Mouse (Mus musculus) effector memory CD4-positive, alpha-beta T cell, adult 5 months (primary cell): Measurements from ENCODE around the gene Lysmd1. TPM values are rescaled to one million over a fixed set of nuclear protein-coding genes. Genes with fewer than 3 reads are reported as not detected.

ENCODE experiments used
- polyA plus RNA-seq: library from polyadenylated mRNA; unstranded; fragments of 100-300 nt; shearing (Covaris generic); gene quantifications from one replicate; pipeline ENCODE4 v1.2.1, GENCODE M21; 2017

Gene Lysmd1
- polyA plus RNA-seq, result 26.1 TPM

DNA sequence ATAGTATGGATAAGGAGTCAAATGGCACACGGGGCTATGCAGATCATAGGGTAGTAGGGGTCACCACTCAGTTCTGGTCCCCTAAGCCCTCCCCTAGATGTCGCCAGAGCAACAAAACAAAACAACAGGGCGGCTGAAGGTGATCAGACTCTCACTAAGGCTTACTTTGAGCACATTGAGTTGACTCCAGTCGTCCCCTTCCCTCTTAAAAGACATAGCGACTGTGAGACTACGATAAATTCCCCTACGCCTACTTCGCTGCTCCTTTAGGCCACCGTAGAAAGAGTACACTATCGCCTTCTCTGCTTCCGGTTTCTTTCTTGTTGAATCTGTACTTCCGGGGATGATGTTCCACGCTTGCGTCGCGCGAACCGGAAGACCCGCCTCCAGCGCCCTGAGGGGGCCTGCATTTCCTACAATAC is at the start of gene Lysmd1, which contains the start of gene Scnm1:
Gene Lysmd1, plus strand, starts transcription at position 409 of the 422 bp plus-strand sequence.
Gene Scnm1, minus strand, starts transcription at position 332 of the 422 bp plus-strand sequence.

GRCm38 (mm10) chr3:95106338-95107117 is 27.4 kb upstream of the Lysmd1 start, which contains the start of gene Pip5k1a:
Gene Pip5k1a (minus strand): TSS chr3:95106930.

GRCm38 (mm10) chr3:95110911-95111726 is 22.8 kb upstream of the Lysmd1 start, which contains the start of gene Vps72:
Gene Vps72 (plus strand): TSS chr3:95111022.

GRCm38 (mm10) chr3:95124246-95124645 is 9.6 kb upstream of the Lysmd1 start, which contains the start of gene Tmod4:
Gene Tmod4 (plus strand): TSS chr3:95124476.

GRCm38 (mm10) chr3:95141952-95142616 is 8.2 kb downstream of the Lysmd1 start, which contains the start of gene Tnfaip8l2:
Gene Tnfaip8l2 (minus strand): TSS chr3:95142360.

GRCm38 (mm10) chr3:95159987-95160963 is 26.4 kb downstream of the Lysmd1 start, which contains the start of gene Sema6c:
Gene Sema6c (plus strand): TSS chr3:95160457.

Other genes starting within 250 kb of the Lysmd1 start
- 249 TPM for gene Psmb4, start 247.1 kb upstream of the Lysmd1 start, polyA plus RNA-seq
- gene Selenbp1, start 201.0 kb upstream of the Lysmd1 start, polyA plus RNA-seq, result not detected
- 11.2 TPM for gene Rfx5, start 180.0 kb upstream of the Lysmd1 start, polyA plus RNA-seq
- 17.0 TPM for gene Pi4kb, start 159.4 kb upstream of the Lysmd1 start, polyA plus RNA-seq
- 52.1 TPM for gene Zfp687, start 118.6 kb upstream of the Lysmd1 start, polyA plus RNA-seq
- 264 TPM for gene Psmd4, start 91.5 kb upstream of the Lysmd1 start, polyA plus RNA-seq
- 34.8 TPM for gene Pip5k1a, start 27.2 kb upstream of the Lysmd1 start, polyA plus RNA-seq
- 81.8 TPM for gene Vps72, start 23.1 kb upstream of the Lysmd1 start, polyA plus RNA-seq
- 0.66 TPM for gene Tmod4, start 9.6 kb upstream of the Lysmd1 start, polyA plus RNA-seq
- gene Scnm1, start 77 bp upstream of the Lysmd1 start, polyA plus RNA-seq, result 70.8 TPM
- gene Tnfaip8l2, start 8.3 kb downstream of the Lysmd1 start, polyA plus RNA-seq, result 199 TPM
- 1.1 TPM for gene Sema6c, start 26.4 kb downstream of the Lysmd1 start, polyA plus RNA-seq
- gene Gabpb2, start 83.8 kb downstream of the Lysmd1 start, polyA plus RNA-seq, result 29.2 TPM
- gene Cdc42se1, start 94.6 kb downstream of the Lysmd1 start, polyA plus RNA-seq, result 249 TPM
- 5.8 TPM for gene Mllt11, start 98.1 kb downstream of the Lysmd1 start, polyA plus RNA-seq
- 0.25 TPM for gene Gm128, start 107.5 kb downstream of the Lysmd1 start, polyA plus RNA-seq
- gene Bnipl, start 117.1 kb downstream of the Lysmd1 start, polyA plus RNA-seq, result not detected
- gene Mindy1, start 147.3 kb downstream of the Lysmd1 start, polyA plus RNA-seq, result 17.1 TPM
- gene Prune1, start 148.0 kb downstream of the Lysmd1 start, polyA plus RNA-seq, result 5.5 TPM
- 0.67 TPM for gene Anxa9, start 173.1 kb downstream of the Lysmd1 start, polyA plus RNA-seq
- 197 TPM for gene Cers2, start 180.7 kb downstream of the Lysmd1 start, polyA plus RNA-seq
- 24.2 TPM for gene Setdb1, start 223.1 kb downstream of the Lysmd1 start, polyA plus RNA-seq